Mouse (Mus musculus): Measurements from ENCODE around the gene Pcdh7. TPM values are rescaled to one million over a fixed set of nuclear protein-coding genes. Genes with fewer than 3 reads are reported as not detected.

Pcdh7 gene
- polyA plus RNA-seq, 1 experiment, result 3.7 TPM

GRCm38 (mm10) chr5:57716421-57717237 lies 1.1 kb upstream of the Pcdh7 start:
- Histone ChIP-seq H3K27ac (ENCODE audit: control insufficient read depth, insufficient read depth, low read depth, low read length, poor library complexity) (no peak overlapping the region), H3K4me3 (replicated peaks; ENCODE audit: control insufficient read depth, low read depth, low read length) (peak overlapping the region; percentile 65), H3K4me1 (ENCODE audit: control insufficient read depth, insufficient read depth, low read length) (no peaks in the 10 kb centered on the region; the same call in 1 of the 2 replicates)
- TF ChIP-seq POLR2A (IDR thresholded peaks at IDR 0.05; ENCODE audit: borderline replicate concordance, control insufficient read depth, low read depth, low read length) (no peak), CTCF (IDR thresholded peaks at IDR 0.05; ENCODE audit: control insufficient read depth, insufficient read depth, low read length) (no peak)
- WGBS, result under 1% methylated on average over 29 of the region's 29 CpGs

GRCm38 (mm10) chr5:57717238-57717905 lies 395 bp upstream of the Pcdh7 start:
- TF ChIP-seq POLR2A (IDR thresholded peaks at IDR 0.05; ENCODE audit: borderline replicate concordance, control insufficient read depth, low read depth, low read length), result no peak
- no peak for TF ChIP-seq CTCF (IDR thresholded peaks at IDR 0.05; ENCODE audit: control insufficient read depth, insufficient read depth, low read length)
- no peak overlapping the region for H3K27ac ChIP-seq (ENCODE audit: control insufficient read depth, insufficient read depth, low read depth, low read length, poor library complexity)
- peak overlapping the region; percentile 65 for H3K4me3 ChIP-seq (replicated peaks; ENCODE audit: control insufficient read depth, low read depth, low read length)
- H3K4me1 ChIP-seq (ENCODE audit: control insufficient read depth, insufficient read depth, low read length), result no peaks in the 10 kb centered on the region; the same call in 1 of the 2 replicates
- WGBS, result under 1% methylated on average over 53 of the region's 53 CpGs

- no peak for TF ChIP-seq POLR2A (IDR thresholded peaks at IDR 0.05; ENCODE audit: borderline replicate concordance, control insufficient read depth, low read depth, low read length)
- TF ChIP-seq CTCF (IDR thresholded peaks at IDR 0.05; ENCODE audit: control insufficient read depth, insufficient read depth, low read length), result no peak
- Histone ChIP-seq H3K4me3 (replicated peaks; ENCODE audit: control insufficient read depth, low read depth, low read length) (peak overlapping the region; percentile 56), H3K4me1 (ENCODE audit: control insufficient read depth, insufficient read depth, low read length) (no peaks in the 10 kb centered on the region; the same call in 1 of the 2 replicates), H3K27ac (ENCODE audit: control insufficient read depth, insufficient read depth, low read depth, low read length, poor library complexity) (no peak overlapping the region)
- WGBS, result 1% methylated on average over 54 of the region's 54 CpGs
Observed at GRCm38 (mm10) chr5:57718876-57719593, 1.3 kb downstream of the Pcdh7 start.

- no peaks in the 10 kb centered on the region; the same call in 1 of the 2 replicates for H3K4me1 ChIP-seq (ENCODE audit: control insufficient read depth, insufficient read depth, low read length)
- 2% methylated on average over 59 of the region's 59 CpGs for WGBS
- no peak overlapping the region for H3K27ac ChIP-seq (ENCODE audit: control insufficient read depth, insufficient read depth, low read depth, low read length, poor library complexity)
- peak overlapping the region; percentile 56 for H3K4me3 ChIP-seq (replicated peaks; ENCODE audit: control insufficient read depth, low read depth, low read length)
- no peak for TF ChIP-seq POLR2A (IDR thresholded peaks at IDR 0.05; ENCODE audit: borderline replicate concordance, control insufficient read depth, low read depth, low read length)
- no peak for TF ChIP-seq CTCF (IDR thresholded peaks at IDR 0.05; ENCODE audit: control insufficient read depth, insufficient read depth, low read length)
Observed at GRCm38 (mm10) chr5:57719594-57720185, 1.9 kb downstream of the Pcdh7 start.

GRCm38 (mm10) chr5:57720206-57720880 lies 2.6 kb downstream of the Pcdh7 start:
- TF ChIP-seq POLR2A (IDR thresholded peaks at IDR 0.05; ENCODE audit: borderline replicate concordance, control insufficient read depth, low read depth, low read length) (no peak), CTCF (IDR thresholded peaks at IDR 0.05; ENCODE audit: control insufficient read depth, insufficient read depth, low read length) (no peak)
- H3K27ac ChIP-seq (ENCODE audit: control insufficient read depth, insufficient read depth, low read depth, low read length, poor library complexity), result no peak overlapping the region
- 25% methylated on average over 34 of the region's 34 CpGs for WGBS
- H3K4me1 ChIP-seq (ENCODE audit: control insufficient read depth, insufficient read depth, low read length), result no peaks in the 10 kb centered on the region; the same call in 1 of the 2 replicates
- H3K4me3 ChIP-seq (replicated peaks; ENCODE audit: control insufficient read depth, low read depth, low read length), result no peak overlapping the region

- TF ChIP-seq POLR2A (IDR thresholded peaks at IDR 0.05; ENCODE audit: borderline replicate concordance, control insufficient read depth, low read depth, low read length), result no peak
- no peak for TF ChIP-seq CTCF (IDR thresholded peaks at IDR 0.05; ENCODE audit: control insufficient read depth, insufficient read depth, low read length)
- no peak overlapping the region for H3K4me3 ChIP-seq (replicated peaks; ENCODE audit: control insufficient read depth, low read depth, low read length)
Observed at GRCm38 (mm10) chr5:57721148-57721712, 3.5 kb downstream of the Pcdh7 start.

GRCm38 (mm10) chr5:57721927-57722326 lies 4.2 kb downstream of the Pcdh7 start:
- no peak overlapping the region for H3K4me3 ChIP-seq (replicated peaks; ENCODE audit: control insufficient read depth, low read depth, low read length)

More at GRCm38 (mm10) chr5:57721148-57721712, 3.5 kb downstream of the Pcdh7 start:
- no peaks in the 10 kb centered on the region; the same call in 1 of the 2 replicates for H3K4me1 ChIP-seq (ENCODE audit: control insufficient read depth, insufficient read depth, low read length)
- no peak overlapping the region for H3K27ac ChIP-seq (ENCODE audit: control insufficient read depth, insufficient read depth, low read depth, low read length, poor library complexity)
- WGBS, result 66% methylated on average over 8 of the region's 8 CpGs

More at GRCm38 (mm10) chr5:57721927-57722326, 4.2 kb downstream of the Pcdh7 start:
- 68% methylated on average over 6 of the region's 6 CpGs for WGBS
- TF ChIP-seq POLR2A (IDR thresholded peaks at IDR 0.05; ENCODE audit: borderline replicate concordance, control insufficient read depth, low read depth, low read length), result no peak
- TF ChIP-seq CTCF (IDR thresholded peaks at IDR 0.05; ENCODE audit: control insufficient read depth, insufficient read depth, low read length), result no peak
- no peak overlapping the region for H3K27ac ChIP-seq (ENCODE audit: control insufficient read depth, insufficient read depth, low read depth, low read length, poor library complexity)
- H3K4me1 ChIP-seq (ENCODE audit: control insufficient read depth, insufficient read depth, low read length), result no peaks in the 10 kb centered on the region; the same call in 1 of the 2 replicates
